Mouse (Mus musculus): Measurements from ENCODE around the gene Rbm39.
"Not testable (repeated sequence)": the region's sequence is repeated elsewhere in the genome, so short reads cannot be mapped to it uniquely, and the experiment has no call there.

Gene Rbm39

DNA sequence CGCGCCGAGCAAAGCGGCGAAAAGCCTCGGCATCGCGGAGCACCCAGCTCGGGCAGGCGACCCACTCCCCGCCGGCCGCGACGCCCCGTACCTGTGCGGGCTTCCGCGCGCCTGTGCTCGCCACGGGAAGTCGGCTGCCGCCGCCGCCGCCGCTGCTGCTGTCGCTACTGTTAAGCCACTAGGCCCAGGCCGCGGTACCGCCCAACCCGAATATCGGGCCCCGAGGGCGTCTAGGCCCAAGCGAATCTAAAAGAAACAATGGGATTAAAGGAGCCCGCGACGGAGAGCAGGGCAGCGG lies 293 bp downstream of the Rbm39 start:
- no peak for DNase-seq

DNA sequence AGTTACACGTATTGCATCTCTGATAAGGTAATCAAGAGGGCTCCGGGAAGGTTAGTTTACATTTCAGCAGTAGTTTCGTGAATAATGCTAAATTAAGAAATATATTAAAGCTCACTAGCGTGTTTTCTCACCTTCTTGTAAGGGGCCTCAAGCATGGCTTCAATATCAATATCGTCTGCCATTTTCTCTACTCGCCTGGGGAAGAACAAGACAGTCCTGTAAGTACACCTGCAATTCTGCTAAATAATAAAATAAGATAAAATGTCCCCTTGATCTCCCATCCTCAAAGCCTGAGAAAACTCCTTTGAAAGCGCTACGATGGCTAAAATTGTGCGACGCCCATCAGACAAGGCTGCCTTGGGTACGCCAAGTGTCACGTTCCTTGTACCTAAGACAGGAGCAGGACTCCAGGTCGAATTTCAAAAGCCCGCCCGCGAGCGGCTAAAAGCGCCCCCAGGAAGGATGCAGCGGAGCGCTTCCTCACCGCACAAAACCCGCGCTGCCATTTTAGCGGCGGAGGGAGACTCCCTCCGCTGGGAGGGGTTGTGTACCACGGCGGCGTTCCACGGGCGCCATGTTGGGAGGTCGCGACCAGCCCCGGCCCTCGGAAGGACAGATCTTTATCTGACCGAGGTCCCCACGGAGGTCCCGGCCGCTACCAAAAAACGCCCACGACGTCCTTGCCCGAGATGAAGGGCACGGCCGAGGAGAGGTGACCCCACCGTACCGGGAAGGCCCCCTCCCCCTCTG lies 817 bp downstream of the Rbm39 start:
- peak; percentile 67 for DNase-seq

DNA sequence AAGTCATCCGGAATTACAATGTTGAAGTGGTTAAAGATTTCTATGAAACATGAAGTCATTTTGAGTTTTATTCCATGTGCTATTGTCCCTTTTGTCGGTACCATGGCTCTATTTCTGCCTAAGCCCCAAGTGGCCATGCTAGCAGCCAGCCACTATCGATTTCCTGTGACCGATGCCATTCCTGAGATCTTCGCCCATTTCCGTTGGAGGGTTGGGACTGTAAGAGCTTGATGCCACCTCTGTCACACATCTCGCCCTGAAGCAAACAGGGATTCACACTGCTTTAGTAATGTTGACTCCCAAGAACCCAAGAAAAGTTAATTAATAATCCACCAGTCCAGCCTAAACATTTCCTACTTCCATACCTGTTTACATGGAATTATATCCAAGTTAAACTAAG lies 2.4 kb downstream of the Rbm39 start:
- no peak for DNase-seq

DNA sequence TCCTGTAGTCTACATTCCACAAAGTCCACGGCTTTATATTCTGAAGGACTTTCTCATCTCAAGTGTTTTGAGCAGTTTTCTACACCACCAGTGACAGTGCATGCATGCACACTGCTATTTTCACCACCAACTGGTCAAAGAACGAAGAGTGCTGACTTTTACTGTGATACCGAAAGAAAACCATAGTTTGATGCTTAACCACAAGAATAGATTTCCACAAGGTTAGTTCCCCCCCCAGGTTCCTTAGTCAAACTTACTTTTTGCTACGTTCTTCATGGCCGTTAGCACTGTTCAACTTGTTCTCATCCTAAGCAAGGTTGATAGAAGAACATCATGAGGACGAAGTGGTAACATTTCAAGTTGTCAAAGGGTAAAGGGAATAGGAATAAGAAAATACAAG lies 3.0 kb downstream of the Rbm39 start:
- no peak for DNase-seq

DNA sequence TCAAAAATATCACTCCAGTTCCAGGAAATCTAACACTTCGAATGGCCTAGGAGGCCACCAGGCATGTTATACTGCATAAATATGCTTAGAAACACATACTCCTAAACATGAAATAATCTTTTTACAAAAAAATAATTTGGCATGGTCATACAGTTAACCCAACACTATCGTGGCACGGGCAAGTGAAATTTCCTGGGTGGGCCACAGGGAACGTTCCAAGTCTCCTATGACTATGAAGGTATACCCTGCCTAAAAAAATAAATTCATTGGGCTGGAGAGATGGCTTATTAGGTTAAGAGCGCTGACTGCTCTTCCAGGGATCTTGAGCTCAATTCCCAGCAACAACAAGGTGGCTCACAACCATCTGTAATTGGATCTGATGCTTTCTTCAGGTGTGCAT lies 13.5 kb downstream of the Rbm39 start:
- DNase-seq: no peak

DNA sequence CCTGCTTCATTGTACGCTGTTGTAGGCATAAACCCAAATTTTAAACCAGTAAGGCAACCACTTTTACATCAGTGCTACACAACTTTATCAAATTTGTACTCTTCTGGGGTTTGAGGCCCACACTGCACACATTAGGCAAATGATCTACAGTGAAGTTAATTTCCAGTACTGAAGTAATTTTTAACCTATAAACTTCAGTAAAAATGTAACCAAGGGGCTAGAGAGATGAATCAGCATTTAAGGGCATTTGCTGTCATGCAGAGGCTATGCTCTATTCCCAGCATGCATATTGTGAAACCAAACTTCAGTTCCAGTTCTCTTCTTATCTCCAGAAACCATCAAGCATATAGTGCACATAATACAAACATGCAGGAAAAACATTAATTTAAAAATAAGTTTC lies 14.6 kb downstream of the Rbm39 start:
- no peak for DNase-seq

DNA sequence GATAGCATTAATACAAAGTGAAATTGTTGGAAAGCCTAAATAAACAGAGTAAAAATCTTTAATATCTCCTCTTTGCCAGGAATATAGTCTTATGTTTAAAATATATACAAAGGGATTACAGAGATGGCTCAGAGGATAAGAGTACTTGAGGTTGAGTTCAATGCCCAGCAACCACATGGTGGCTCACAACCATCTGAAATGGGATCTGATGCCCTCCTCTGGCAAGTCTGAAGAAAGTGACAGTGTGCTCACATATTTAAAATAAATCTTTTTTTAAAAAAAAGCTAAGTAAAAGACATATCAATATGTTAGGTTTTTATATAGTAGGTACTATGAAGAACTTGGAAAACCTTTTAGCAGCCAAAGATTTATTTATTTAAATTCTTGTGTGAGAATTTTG lies 28.5 kb downstream of the Rbm39 start:
- no peak for DNase-seq

DNA sequence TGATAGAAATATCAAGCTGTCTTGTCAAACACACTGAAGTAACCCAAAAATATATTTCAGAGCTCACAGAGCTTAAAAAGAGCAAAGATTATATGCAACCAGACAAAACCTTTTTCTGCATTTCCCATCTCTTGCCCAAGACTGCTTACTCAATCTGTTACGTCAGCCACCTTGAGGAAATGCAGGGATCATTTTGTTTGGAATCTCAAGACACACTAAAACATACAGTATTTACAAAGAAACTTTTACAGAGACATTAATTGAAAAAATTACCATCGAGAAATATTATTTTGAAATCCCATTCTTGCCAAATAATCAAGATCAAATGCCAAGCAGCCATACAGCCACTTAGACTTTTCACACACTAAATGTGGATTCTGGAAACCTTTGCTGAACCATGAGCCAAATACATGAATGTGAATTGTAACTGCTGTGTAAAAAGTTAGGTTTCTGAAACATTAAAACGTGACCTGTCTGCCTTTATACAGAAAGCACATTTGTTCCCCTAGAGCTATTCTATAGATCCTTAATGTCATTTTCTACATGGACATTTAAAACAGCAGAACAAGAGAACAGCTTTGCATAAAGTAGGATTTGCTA lies 32.6 kb downstream of the Rbm39 start:
- DNase-seq: no peak

DNA sequence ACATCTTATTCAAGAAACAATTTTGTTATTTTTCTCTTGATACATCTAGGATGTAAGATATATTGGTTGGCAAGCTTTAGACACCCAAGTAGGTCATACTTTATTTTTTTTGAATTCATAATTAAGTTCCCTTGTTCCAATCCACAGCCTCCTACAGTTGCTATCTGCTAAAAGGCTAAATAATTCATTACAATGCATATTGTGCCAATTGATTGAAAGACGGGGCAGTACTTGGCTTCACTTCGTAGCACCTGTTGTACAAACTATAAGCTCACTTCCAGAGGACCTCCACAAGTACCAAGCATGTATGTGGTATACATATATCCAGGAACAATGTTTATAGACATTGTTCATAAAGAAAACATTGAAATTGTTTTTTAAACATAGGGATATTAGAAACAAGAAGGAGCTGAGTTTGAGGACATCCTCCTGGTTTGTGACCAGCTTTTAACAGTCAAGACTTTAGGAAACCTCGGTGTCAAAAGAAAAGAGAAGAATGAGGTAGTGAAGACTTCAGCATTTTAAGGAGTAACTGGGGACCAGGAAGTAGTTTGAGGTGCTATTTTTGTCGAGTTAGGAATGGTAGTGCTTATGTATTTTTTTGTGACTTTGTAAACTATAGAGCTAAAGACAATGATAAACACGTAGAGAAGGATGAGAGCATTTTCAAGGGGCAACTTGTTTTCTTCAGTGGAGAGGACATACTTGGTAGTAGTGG lies 33.6 kb downstream of the Rbm39 start:
- no peak for DNase-seq

DNA sequence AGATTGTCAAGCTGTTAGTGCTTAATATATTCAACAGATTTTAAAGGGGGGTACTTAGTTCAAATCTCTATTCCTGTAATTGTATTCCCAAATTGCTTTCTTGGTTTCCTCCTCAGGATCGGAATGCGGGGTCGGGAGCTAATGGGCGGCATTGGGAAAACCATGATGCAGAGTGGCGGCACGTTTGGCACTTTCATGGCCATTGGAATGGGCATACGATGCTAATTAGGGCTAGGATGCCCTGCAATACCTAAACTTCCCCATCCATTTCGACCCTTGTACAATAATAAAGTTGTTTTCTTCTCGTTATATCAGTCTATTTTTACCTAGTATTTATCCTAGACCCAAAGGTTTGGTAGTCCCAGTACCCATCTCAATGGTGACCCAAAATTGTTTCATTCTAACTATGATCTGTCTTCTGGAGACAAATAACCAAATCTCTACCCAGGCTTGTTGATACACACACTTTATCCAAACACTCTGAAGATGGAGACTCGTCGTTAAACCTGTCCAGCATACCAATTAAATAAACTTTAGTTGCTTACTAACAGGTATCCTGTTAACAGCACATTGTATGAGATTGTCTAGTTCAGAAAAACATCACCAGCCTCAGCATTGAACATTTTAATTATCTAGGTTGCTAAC lies 34.4 kb downstream of the Rbm39 start:
- DNase-seq: no peak

DNA sequence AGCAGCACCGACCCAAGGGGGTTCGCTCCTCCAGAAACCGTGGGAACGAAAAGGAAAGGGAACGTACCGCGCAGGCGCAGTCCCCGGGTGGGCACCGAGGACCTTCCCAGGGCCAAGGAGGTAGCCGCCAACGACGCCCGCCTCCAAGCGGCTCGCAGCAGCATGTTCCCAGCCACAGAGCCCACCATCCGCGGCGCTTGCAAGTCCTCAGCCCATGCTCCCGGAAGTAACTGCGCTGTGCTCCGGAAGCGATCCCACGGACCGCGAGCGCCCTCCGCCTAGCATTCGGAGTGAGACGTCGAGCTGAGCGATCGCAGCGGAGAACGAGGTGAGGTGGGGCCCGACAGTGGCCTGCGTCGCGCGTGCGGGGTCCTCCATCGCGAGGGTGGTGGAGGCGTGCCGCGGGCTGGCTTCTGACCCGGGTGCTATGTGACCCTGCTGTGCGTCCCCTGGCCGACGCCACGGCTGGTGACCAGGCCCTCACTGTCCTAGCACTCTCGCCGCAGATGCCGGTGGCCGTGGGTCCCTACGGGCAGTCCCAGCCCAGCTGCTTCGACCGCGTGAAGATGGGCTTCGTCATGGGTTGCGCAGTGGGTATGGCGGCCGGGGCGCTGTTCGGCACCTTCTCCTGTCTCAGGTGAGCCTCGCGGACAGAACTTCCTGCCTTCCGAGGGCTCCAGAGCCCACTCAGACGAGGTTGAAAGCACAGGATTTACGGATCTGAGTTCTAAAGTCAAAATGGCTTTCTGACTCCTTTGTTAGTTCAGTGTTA lies 35.9 kb downstream of the Rbm39 start, which contains the start of the genes Romo1 and Nfs1:
Romo1 (plus strand) TSS at position 87 of the 772 bp plus-strand sequence.
Nfs1 (minus strand) TSS at position 234 of the 772 bp plus-strand sequence.
- peak; percentile 81 for DNase-seq

DNA sequence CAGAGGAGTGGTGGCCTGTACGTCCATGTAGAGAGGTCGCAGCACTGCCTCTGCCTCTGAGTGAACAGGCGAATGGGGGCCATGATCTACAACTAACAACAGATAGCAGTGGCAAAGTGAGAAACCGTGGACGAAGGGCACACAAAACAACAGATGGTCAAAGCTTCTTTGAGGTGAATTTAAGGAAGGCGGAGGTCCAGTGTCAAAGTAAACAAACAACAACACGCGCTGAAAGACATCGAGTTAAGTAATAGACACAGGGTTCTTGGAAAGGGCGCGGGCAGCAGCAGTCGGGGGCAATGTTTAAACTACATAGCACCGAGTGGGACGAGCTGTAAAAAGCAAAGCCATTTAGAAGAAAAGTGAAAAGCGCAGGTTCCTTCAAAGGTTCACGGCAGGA lies 36.7 kb downstream of the Rbm39 start:
- DNase-seq: no peak

DNA sequence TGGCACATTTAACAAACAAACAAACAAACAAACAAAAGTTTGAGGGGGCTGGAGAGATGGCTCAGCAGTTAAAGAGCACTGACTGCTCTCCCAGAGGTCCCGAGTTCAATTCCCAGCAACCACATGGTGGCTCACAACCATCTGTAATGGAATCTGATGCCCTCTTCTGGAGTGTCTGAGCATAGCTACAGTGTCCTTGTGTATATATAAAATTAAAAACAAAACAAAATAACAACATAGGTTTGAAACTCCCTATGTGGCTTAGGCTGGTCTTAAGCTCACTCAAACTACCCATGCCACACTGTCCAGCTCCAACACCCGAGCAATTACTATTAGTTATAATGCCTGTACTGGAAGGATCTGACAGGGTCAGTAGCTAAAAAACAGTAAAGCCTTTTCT lies 37.2 kb downstream of the Rbm39 start:
- DNase-seq: no peak

DNA sequence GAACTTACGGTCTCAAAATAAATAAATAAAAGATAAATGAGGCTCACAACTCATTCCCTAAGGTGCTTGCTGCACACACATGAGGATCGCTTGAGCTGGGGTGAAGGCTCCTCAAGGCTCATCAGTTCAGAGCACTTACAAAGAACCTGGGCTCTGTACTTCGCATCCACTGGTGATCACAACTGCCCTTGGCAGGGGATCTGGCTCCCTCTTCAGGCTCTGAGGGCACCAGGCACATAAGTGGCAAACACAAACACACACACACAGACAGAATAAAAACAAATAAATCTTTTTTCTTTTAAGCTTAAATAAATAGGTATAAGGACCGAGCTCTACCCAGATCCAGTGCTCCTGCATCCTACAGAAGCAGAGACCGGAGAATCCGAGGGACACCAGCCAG lies 44.3 kb downstream of the Rbm39 start:
- DNase-seq: no peak

DNA sequence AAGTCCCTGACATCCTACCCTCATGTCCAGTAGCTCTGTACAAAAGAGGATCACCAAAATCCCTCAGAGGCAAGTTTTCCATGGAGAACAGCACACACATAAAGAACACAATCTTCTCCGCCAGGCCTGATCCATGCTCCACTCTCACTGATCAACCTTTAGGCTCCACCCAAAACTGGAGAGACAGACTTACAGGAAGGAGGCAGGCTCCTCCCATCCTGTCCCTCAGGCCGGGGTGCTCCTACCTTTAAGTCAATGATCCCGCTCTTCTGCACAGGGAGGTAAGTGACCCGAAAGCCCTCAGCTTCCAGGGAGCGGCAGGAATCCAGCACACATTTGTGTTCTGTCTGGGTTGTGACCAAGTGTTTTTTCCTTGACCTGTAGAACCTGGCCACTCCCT lies 45.9 kb downstream of the Rbm39 start:
- no peak for DNase-seq

DNA sequence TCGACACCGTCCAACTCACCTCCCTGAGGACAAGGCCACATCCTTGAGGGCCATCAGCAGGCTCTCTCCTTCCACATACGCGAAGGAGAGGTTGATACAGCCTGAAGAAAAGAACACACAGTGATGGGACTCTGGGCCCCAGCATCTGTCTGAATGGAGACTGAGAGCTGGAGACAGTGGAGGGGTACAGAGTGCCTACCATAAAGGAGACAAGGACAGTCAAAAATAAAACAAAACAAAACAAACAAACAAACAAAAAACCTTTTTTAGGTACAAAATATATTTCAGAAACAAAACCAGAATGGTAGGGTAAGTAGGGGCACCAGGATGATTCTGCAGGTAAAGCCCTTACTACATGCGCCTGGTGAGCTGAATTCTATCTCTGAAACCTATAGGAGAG lies 53.0 kb downstream of the Rbm39 start, which contains the start of gene Gm28036:
Gm28036 (minus strand) TSS at position 101 of the 400 bp plus-strand sequence.
- DNase-seq: no peak

DNA sequence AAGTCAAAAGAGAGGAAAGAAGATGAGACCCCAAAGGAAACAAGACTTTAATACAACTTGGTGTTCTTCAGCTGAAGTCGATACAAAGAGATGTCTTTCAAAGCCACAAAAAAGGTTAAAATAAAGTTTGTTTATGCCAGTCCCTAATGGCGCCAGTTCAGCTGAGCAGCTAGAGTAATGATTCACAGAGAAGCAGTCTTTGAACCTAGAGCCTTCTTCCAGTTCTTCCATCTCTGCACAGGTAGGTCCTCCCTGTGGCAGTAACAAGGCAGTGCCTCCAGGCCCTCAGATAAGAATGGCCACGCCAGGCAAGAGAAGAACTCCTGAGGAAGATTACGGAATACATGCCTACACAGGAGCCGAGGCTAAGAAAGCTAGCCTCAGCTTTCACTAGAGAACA lies 56.3 kb downstream of the Rbm39 start:
- DNase-seq: no peak

DNA sequence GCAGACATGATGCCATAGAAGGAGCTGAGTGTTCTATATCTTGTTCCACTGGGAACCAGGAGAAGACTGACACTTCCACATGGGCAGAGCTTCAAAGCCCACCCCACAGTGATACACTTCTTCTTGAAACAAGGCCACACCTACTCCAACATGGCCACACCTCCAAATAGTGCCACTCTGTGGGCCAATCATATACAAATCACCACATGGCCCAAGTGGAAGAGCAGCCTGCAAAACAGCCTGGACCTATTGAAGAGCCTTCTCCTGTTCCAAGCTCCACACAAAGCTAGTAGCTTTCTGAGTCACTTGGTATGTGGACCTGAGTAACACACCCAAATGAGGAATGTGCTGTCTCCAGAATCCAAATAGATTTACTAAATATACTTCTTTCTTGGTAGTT lies 60.5 kb downstream of the Rbm39 start:
- DNase-seq: no peak

DNA sequence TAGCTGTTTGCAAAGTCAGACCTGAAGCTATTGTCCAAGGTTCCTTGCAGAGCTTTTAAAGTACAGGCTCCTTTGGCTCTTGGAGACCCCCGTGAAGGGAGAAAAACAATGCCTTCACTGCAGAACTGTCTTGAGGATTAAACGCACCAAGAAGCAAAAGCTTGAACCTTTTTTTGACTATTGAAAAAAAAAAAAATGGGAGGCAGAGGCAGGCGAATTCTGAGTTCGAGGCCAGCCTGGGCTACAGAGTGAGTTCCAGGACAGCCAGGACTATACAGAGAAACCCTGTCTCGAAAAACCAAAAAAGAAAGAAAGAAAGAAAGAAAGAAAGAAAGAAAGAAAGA lies 68.0 kb downstream of the Rbm39 start:
- DNase-seq: not testable (repeated sequence)

DNA sequence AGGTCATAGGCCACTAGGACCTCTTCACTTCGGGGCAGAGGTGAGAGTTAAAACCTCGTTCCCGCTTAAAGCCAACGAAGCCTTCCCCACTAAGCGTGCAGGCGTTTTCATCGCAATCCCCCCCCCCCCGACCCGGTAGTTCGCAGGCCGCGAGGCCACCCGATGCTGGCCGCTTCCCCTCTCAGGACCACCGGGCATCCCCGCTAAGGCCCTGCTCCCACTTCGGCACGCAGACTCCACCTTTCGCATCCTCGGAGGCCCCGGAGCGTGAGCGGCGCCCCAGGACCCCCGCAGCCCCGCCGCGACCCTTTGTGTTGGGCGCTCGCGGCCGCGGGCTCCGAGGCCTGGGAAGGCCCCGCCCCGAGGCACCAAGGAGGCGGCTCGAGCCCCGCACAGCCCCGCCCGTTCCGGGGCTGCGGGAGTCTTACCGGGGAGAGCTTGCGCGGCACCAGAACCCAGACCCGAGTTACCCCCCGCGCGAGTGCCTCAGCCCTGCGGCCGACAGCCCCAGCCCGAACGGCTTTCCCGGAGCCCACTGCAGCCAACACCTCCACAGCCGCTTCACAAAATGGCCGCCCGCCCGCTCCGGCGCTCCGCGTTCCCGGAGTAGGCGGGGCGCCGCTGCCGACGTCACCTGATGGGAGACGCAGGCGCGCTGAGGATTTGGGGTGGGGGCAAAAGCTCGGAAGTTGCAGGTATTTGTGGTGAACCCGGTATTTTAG lies 68.5 kb downstream of the Rbm39 start, which contains the start of the genes Cpne1 and Rbm12:
Cpne1 (minus strand) TSS at position 608 of the 722 bp plus-strand sequence.
Rbm12 (minus strand) TSS at position 621 of the 722 bp plus-strand sequence.
- DNase-seq: peak; percentile 85

DNA sequence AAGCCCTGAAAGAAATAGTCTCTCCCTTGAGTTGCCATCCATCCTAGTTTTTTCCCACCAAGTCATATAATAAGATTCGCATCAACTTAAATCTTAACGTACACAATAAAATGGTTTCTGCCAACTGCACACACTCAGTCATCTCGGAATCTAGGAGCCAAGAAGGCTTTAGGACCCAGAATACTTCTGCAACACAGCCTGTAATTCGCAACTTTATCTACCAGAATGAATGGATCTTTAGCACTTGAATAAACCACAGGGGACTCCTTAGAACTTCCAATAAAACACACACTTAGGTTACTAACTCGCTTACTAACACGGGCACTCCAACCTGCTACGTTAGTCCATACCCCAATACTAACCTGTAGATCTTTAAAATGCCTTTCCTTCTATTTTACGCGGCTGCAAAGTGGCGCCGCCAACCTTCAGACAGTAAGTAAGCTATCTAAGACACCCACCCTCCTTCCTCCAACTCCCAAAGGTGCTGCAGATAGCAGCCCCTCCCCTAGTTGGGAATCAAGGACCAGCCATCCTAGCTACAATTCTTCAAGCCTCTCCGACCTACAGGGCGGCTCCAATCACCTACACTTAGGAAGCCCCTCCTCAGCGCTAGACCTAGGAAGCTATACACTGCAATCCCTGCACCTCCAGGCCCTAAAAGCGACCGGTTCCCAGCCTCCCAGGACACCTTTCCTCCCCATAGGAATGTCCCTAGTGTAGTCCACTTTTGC lies 69.2 kb downstream of the Rbm39 start:
- DNase-seq: no peak
